Mouse (Mus musculus): ENCODE results near the gene Rfx5. TPM values are rescaled to one million over a fixed set of nuclear protein-coding genes. Genes with fewer than 3 reads are reported as not detected.
A peak's percentile ranks its signal among the peaks of the same experiment; 100 is the strongest.
"Not testable (repeated sequence)": the region's sequence is repeated elsewhere in the genome, so short reads cannot be mapped to it uniquely, and the experiment has no call there.

Gene Rfx5
- 10 to 100 TPM; 20.6 to 24.4 TPM for total RNA-seq (2021)

DNA sequence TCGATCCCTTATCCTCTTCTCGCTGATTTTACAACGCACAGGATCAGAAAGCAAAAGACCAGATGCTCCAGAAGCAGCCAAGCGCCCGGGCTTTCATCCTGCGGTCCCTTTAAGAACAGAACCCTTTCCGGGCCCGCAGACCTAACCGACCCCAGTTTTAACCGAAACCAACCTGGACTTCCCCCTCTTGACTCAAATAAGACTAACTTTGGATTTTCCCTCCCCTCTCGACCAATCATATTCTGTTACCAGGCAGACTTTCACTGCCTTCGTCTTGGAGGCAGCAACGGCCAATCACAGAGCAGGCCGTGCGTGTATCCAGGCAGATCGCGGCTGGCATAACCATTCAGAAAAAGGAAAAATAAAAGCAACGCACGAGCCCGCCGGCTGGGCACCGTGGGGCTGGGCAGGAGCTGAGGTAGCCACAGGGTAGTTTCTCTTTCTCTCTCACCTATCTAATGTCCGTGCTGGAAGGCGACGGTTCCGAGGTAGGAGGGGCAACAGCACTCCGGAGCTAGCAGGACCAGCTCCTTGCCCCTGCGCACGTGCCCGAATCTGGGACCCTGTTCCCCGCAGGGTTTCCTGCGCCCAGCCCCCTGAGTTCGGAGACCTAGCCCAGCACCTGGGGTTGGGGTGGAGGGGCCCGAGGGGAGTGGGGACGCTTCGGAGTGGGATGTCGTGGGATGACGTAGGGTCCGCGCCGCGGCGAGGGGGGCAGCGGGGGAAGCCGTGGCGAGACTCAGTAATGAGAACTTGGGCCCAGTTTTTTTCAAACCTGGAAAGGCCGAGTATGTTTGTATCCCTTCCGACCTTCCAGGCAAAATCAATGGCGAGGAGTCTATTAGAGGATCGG, at the start of gene Rfx5:
TSS of gene Rfx5 (plus strand) at position 312 of the 853 bp plus-strand sequence.
- peak; percentile 90 to 91 for DNase-seq (ENCODE audit: low spot score in 2 of 2)
- intact Hi-C loops (cut with DNase I) = loop anchor here (2.0 kb wide), 1 partner anchor 21 kb away; the partner anchor contains the start of gene Pi4kb

DNA sequence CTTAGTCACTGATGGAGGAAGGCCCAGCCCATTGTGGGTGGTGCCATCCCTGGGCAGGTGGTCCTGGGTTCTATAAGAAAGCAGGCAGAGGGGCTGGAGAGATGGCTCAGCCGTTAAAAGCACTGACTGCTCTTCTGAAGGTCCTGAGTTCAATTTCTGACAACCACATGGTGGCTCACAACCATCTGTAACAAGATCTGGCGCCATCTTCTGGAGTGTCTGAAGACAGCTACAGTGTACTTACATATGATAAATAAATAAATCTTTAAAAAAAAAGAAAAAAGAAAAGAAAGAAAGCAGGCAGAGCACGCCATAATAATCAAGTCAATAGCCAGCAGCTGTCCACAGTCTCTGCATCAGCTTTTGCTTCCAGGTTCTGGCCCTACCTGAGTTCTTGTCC, 49.1 kb upstream of the Rfx5 start:
- intact Hi-C loops (cut with DNase I) = loop anchor here (10.0 kb wide), 2 partner anchors 90 to 290 kb away; no protein-coding TSS in a partner anchor
- DNase-seq (ENCODE audit: low spot score in 2 of 2) = not testable (repeated sequence)

DNA sequence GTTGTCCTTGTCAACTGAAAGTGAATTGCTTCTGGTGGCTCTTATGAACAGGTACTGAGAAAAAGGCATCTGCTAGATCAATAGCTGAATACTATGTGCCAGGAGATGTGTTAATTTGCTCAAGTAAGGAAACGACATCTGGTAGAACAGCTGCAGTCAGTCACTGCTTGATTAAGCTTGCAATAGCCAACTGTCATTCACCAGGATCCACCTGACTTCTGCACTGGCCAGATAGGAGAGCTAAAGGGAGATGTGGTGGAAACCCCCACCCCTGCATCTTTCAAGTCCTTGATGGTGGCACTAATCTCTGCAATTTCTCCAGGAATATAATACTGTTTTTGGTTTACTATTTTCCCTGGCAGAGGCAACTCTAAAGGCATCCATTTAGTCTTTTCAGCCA, 47.4 kb upstream of the Rfx5 start:
- intact Hi-C loops (cut with DNase I) = loop anchor here (10.0 kb wide), 2 partner anchors 92 to 292 kb away; no protein-coding TSS in a partner anchor
- DNase-seq (ENCODE audit: low spot score in 2 of 2) = no peak

DNA sequence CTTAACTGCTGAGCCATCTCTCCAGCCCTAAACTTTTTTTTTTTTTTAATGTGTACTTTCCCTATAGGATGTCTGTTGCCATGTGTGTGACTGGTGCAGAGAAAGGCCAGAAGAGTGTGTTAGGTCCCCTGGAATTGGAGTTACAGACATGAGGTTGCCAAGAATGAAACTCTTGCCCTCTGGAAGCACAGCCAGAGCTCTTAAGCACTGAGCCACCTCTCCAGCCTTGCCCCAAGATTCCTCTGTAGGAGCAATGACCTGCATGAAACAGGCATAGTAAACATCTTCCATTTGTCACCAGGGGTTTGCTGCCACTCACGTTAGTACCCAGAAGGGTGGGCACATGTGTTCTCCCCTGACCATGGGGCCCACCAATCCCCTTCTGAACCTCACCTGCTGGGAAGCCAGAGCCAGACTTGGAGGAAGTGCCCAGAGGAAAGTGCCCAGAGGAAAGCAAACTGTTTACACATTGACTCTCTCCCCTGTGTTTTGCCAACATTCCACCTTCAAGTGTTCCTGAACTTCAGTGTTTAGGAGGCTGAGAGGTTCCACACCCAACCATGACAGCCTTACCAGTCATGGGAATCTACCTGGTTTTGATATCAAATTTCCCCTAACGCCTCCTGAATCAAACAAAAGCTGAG, 42.7 kb upstream of the Rfx5 start:
- intact Hi-C loops (cut with DNase I) = no loop called here
- no peak for DNase-seq (ENCODE audit: low spot score in 2 of 2)

DNA sequence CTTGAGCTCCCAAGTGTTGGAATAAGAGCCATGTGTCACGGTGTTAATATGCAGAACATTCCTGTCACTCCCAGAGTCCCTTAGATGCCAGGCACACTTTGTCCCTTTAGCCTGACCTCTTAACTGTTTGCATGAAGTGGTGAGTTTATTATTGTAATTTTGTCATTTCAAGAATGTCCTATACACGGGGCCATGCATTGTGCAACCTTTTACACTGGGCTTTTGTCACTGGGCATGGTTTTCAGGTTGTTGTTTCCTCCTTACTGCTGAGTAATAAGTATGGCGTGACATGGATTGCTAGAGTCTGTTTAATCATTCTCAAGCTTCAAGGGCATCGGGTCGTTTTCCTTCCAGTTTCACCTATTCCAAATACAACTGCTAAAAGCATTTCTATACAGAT, 40.1 kb upstream of the Rfx5 start:
- intact Hi-C loops (cut with DNase I) = no loop called here
- DNase-seq (ENCODE audit: low spot score in 2 of 2) = no peak

DNA sequence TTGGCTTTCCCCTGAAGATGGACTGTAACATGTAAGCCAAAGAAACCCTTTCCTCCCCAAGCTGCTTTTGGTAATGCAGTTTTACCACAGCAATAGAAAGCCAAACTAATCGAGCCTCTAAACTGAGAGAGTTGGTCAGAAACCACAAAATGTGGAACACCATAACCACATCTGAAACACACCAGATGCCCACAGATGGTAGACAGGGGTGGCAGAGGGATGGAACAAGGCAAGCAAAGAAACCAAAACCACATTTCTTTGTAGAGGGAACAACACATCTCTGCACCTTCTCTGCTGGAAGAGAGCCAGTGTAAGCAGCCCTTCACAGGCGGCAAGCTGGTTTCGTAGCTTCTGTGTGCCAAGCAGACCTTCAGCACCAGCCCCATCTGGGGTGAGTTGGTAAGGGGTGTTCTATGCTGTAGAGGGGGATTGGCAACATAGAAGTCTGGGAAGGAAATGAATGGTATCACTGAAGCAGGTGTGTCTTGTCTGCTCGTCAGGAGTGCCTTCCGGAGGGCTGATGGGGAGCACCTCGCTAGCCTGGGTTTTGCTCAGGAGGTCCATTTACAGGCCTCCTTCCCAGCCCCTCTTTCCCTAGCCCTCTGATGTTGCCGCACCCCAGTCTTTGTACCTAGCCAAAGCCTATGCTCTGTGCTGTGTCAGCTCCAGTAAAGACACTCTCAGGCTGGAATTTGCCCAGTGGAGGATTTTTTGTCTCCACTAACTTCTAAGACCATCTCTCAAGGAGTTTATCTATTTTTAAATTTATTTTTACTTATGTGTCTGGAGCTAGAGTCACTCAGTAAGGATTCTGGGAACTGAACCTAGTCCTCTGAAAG, 37.8 kb upstream of the Rfx5 start:
- DNase-seq (ENCODE audit: low spot score in 2 of 2) = no peak
- intact Hi-C loops (cut with DNase I) = no loop called here

DNA sequence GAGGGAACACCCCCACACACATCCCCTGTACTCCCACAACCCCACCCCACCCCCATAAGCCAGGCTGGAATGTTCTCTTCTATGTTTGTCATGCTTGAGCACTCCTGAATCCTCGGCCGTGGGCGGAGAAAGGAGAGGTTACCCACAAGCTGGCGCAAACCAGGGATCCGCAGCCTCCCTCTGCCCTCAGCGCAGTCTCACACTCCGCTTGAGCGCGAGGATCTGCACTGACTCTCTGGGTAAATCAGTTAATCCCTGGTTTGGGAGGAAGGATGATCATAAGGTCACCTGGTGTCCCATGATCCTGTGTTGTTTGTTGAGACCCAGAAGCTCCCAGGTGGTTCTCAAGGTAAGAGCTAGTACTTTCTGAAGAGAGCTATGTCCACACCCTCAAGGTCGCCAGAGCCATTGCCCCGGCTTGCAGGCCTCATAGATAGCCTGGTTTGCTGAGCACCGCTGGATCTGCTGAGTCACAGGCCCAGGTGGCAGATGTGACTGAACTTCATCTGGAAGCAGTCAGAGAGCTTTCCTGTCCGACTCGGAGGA, 36.0 kb upstream of the Rfx5 start:
- intact Hi-C loops (cut with DNase I) = no loop called here
- DNase-seq (ENCODE audit: low spot score in 2 of 2) = no peak

DNA sequence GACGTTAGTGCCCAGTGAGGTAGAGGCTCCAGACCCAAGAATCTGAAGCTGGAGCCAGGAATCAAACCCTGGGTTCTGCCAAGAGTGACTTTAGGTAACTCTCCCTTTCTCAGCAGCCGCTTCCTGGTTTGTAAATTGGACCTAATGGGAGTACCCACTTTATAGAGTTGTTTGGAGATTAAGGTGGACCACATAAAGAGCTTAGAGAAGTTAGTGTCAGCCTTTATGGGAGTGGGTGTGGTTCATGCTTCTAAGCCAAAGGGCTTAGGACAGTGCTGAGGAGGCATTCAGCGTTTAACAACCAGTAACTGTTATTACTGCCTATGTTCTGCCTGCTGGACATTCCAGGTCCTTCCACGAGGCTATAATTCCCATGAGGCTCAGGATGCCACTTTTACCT, 35.0 kb upstream of the Rfx5 start:
- DNase-seq (ENCODE audit: low spot score in 2 of 2) = no peak
- intact Hi-C loops (cut with DNase I) = no loop called here

DNA sequence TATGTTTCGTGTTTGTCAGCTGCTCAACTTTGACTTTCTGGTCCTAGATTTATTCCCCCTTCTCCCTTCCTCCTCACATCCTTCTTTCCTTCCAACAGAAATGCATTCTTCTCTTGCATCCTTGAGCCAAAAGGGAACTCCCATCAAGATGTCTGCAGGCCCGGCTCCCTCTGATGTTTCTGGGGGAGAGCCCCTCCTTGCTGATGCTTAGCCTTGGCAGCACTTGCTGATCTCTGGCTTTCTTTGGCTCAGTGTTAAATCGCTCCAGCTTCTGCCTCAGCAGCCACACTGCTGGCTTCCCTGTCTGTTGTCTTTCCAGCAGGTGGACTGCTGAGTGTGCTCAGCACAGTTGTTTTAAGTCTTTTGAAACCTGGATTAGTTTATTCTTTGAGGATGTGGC, 32.8 kb upstream of the Rfx5 start:
- DNase-seq (ENCODE audit: low spot score in 2 of 2) = no peak
- intact Hi-C loops (cut with DNase I) = no loop called here

DNA sequence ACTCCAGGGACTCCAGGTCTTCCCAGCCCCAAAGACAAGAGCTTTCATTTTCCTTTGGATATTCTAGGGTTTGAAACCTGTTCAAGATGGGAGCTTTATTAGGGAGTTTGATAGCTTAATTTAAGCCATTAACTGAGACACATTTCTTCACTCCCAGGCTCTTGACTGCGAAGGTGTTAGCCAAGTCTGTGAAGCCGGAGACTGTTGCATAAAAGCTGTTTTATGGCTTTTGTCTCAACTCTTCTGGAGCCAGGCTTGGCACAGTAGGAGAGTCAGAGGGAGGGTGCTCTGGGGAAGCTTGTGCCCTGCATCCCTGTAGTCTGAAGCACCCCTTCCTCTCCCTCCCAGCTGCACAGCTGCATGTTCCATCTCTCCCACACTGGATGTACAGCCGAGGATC, 31.5 kb upstream of the Rfx5 start:
- intact Hi-C loops (cut with DNase I) = no loop called here
- no peak for DNase-seq (ENCODE audit: low spot score in 2 of 2)

DNA sequence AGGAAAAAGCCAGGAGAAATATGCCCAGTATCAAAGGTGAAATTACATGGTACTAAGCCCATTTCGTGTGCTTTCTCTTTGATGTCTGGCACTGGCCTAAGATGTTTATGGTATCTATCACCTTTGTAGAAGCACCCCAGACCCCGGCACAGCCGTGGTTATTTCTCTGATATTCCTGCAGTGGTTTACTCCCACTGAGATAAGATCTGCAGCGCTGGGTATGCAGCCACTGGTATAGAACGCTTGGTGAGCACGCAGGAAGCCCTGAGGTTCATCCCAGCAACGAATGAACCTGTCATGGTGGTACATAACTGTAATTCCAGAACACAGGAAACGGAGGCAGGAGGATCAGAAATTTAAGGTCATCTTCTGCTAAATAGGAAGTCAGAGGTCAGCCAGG, 29.2 kb upstream of the Rfx5 start:
- intact Hi-C loops (cut with DNase I) = no loop called here
- no peak for DNase-seq (ENCODE audit: low spot score in 2 of 2)

DNA sequence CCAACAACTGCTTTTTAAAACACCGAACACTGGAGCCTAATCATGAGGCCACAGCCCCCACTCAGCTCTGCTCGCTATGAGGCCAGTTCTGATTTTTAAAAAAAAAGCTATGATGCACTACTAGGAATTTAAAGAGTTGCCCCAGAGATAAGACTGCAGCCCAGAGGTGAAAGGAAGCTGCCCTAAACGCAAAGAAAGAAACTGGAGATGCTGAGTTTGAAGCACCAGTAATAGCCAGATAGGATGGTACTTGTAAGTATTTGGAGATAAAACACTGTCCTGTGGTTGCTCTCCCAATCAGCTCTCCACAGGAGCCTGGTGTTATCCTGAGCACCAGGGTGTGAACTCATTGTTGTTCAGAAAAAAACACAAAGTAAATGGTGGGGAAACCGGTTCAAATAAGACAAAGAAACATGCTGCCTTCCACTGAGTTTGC, 27.6 kb upstream of the Rfx5 start:
- DNase-seq (ENCODE audit: low spot score in 2 of 2); intact Hi-C loops (cut with DNase I): not testable (repeated sequence)

DNA sequence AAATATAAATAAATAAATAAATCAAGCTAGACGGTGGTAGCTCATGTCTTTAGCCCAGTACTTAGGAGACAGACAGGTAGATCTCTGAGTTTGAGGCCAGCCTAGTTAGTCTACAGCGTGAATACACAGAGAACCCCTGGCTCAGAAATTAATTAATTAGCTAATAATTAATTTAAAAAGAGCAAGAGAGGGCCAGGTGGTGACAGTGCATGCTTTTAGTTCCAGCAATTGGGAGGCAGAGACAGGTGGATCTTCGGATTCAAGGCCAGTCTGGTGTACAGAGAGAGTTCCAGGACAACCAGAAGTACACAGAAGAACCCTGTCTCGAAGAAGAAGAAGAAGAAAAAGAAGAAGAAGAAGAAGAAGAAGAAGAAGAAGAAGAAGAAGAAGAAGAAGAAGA, 24.9 kb upstream of the Rfx5 start:
- DNase-seq (ENCODE audit: low spot score in 2 of 2); intact Hi-C loops (cut with DNase I): not testable (repeated sequence)

DNA sequence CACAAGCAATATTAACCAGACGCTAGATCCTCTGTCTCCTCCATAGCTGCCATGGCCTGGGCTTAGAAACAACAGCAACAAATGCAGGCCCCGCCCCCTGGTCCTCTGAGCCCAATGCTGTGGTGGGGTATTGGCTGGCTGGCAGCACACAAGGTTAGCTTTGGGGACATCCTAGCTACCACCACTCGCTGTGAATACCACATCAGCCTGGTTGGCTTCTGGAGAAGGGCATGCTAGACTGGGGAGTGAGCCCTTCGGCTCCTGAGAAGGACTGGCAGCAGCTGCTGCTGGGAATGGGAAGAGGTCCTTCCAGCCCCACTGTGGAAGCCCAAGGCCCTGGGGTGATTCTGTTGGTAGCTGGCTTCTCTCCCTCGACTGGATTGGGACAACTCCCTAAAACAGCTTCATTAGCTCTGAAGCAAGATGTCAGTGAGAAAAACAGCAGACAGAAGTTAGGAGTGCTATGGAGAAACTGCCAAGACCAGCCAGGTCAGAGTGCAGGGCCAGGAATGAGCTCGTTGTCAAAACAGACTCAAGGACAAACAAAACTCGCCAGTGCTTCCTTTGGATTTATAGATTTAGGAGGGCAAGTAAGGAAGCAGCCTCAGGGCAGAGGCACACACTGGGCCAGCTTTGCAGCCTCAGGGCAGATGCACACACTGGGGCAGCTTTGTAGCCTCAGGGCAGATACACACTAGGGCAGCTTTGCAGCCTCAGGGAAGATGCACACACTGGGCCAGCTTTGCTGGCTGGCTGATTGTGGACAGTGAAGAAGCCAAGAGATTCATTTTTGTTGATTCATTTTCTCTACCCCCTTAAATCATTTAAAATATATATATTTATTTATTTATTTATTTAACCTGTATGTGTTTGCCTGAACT, 23.2 kb upstream of the Rfx5 start:
- intact Hi-C loops (cut with DNase I); DNase-seq (ENCODE audit: low spot score in 2 of 2): not testable (repeated sequence)

DNA sequence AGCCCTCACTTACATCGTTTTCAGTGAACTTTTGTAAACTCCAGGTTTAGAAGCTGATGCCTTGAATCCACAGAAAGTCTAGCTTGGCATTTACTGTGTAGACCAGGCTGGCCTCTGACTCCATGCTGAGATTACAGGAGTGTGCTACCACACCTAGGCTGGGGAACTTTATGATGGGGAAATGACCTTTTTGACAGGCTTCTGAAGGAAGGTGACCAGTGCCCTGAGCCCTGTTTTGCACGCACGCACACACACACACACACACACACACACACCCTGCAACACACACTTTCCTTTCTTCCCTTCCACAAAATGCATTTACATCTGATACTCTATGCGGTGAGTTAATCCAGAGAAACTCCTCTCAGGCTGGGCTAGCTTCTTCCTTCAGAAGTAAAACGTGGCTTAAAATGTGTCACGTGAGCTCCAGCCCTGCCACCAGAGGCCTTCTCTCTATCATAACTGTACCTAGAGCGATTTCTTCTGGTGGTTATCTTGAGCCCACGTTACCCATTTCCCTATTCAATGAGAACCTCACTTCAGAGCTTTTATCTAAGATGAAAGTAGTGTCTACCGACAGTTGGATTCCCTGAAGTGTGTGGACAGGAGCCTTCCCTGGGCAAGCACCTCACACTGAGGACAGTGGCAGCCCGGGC, 22.3 kb upstream of the Rfx5 start:
- DNase-seq (ENCODE audit: low spot score in 2 of 2); intact Hi-C loops (cut with DNase I): not testable (repeated sequence)

DNA sequence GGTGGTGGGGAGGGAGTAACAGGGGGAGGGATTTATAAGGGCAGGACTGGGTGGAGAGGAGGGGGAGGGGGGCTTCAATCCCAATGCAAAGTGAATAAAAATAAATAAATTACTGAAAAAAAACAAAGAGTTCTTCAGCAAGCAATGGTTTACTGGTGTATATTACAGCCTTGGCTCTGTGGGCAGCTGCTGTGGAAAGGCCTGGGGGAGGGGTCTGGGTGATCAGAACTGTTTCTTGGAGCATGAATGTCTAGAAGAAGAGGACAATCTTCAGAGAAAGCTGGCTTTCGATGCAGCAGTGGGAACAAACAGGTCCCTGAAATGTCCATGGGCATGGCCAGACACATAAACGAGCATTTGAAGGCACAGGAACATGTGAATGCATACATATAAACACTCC, 21.6 kb upstream of the Rfx5 start:
- DNase-seq (ENCODE audit: low spot score in 2 of 2) = not testable (repeated sequence)

DNA sequence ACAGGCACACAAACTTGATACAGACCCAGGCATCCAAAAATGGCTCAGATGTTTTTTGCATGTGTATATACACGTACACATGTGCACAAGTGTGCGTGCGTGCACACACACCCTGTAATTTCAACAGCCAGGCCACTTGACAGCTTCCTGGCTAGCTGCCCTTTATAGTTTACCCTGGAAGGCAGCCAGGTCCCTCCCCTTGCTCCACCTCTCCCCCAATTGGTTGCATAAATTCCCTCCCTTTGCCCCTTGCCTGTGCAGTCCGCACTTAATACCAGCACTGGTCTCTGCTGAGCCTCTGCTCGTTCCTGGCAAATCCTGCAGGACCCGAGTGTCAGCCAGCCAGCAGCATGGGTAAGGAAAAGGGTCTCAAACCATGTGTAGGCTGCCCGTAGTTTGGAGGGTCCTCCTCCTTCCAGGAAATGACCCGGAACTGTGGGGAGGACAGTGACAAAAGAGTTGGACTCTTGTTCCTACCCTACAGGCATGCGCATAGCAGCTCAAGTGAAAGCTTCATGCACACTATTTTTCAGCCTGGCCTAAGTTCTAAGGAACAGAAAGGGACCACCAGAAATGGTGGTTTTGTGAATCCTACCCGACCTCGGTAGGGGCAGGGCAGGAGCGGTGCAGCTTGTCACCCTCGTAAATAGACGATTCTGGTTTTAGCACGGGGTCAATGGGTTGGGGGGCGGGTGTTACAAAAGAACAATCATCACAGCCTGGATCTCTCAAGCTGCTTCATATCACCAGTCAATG, 20.9 kb upstream of the Rfx5 start, which contains the start of gene Selenbp1:
TSS of gene Selenbp1 (plus strand) at position 248 of the 756 bp plus-strand sequence.
- intact Hi-C loops (cut with DNase I) = no loop called here
- peak; percentile 39 to 55 for DNase-seq (ENCODE audit: low spot score in 2 of 2)

More for the DNA sequence above, 21.6 kb upstream of the Rfx5 start:
- intact Hi-C loops (cut with DNase I) = not testable (repeated sequence)
